Mouse (Mus musculus): ENCODE measurements around the gene 0610010F05Rik.
"Not testable (repeated sequence)": the region's sequence is repeated elsewhere in the genome, so short reads cannot be mapped to it uniquely, and the experiment has no call there.

0610010F05Rik gene

GRCm38 (mm10) chr11:23632945-23633878, at the start of gene 0610010F05Rik:
0610010F05Rik (minus strand) TSS chr11:23633639.
- peak; percentile 82 for DNase-seq

- DNase-seq = no peak
These were observed 49.1 kb upstream of the 0610010F05Rik start for GRCm38 (mm10) chr11:23682561-23682960.

GRCm38 (mm10) chr11:23680435-23680950, 47.1 kb upstream of the 0610010F05Rik start:
- no peak for DNase-seq

GRCm38 (mm10) chr11:23679044-23679642, 45.7 kb upstream of the 0610010F05Rik start:
- peak; percentile 25 for DNase-seq

- no peak for DNase-seq
These were observed 42.7 kb upstream of the 0610010F05Rik start for GRCm38 (mm10) chr11:23676100-23676499.

- DNase-seq = no peak
These were observed 38.9 kb upstream of the 0610010F05Rik start for GRCm38 (mm10) chr11:23672256-23672749.

- DNase-seq = no peak
These were observed 33.7 kb upstream of the 0610010F05Rik start for GRCm38 (mm10) chr11:23667128-23667527.

- DNase-seq = no peak
These were observed 33.1 kb upstream of the 0610010F05Rik start for GRCm38 (mm10) chr11:23666526-23666925.

GRCm38 (mm10) chr11:23665798-23666501, 32.5 kb upstream of the 0610010F05Rik start, which contains the start of gene Pex13:
Pex13 (minus strand) TSS chr11:23665959.
- peak; percentile 82 for DNase-seq

- DNase-seq = no peak
These were observed 31.9 kb upstream of the 0610010F05Rik start, which contains the start of gene Pus10 for GRCm38 (mm10) chr11:23665311-23665786. Pus10 (plus strand) TSS chr11:23665674.

GRCm38 (mm10) chr11:23664232-23664631, 30.8 kb upstream of the 0610010F05Rik start:
- DNase-seq = no peak

- no peak for DNase-seq
These were observed 24.4 kb upstream of the 0610010F05Rik start for GRCm38 (mm10) chr11:23657791-23658190.

GRCm38 (mm10) chr11:23653666-23654065, 20.2 kb upstream of the 0610010F05Rik start:
- DNase-seq = no peak

- no peak for DNase-seq
These were observed 14.4 kb upstream of the 0610010F05Rik start for GRCm38 (mm10) chr11:23647835-23648234.

- DNase-seq = no peak
These were observed 14.0 kb upstream of the 0610010F05Rik start for GRCm38 (mm10) chr11:23647431-23647830.

GRCm38 (mm10) chr11:23634573-23634972, 1.1 kb upstream of the 0610010F05Rik start:
- DNase-seq = peak; percentile 18

GRCm38 (mm10) chr11:23633879-23634215, 408 bp upstream of the 0610010F05Rik start:
- no peak for DNase-seq

GRCm38 (mm10) chr11:23630664-23631063, 2.8 kb downstream of the 0610010F05Rik start:
- no peak for DNase-seq

GRCm38 (mm10) chr11:23618995-23619394, 14.4 kb downstream of the 0610010F05Rik start:
- DNase-seq = no peak

- DNase-seq = no peak
These were observed 18.9 kb downstream of the 0610010F05Rik start for GRCm38 (mm10) chr11:23614546-23614945.

GRCm38 (mm10) chr11:23607291-23607690, 26.1 kb downstream of the 0610010F05Rik start:
- DNase-seq = not testable (repeated sequence)

- DNase-seq = no peak
These were observed 63.3 kb downstream of the 0610010F05Rik start for GRCm38 (mm10) chr11:23570130-23570529.

- peak; percentile 56 for DNase-seq
These were observed 67.7 kb downstream of the 0610010F05Rik start for GRCm38 (mm10) chr11:23565761-23566160.

Measured in cerebellum, adult 11 months (tissue).